Mouse (Mus musculus): ENCODE data around the gene Uck1.

Gene Uck1

GRCm38 (mm10) chr2:32258887-32259533, 949 bp downstream of the Uck1 start:
- in situ Hi-C loops (cut with MboI): no loop called here

DNA sequence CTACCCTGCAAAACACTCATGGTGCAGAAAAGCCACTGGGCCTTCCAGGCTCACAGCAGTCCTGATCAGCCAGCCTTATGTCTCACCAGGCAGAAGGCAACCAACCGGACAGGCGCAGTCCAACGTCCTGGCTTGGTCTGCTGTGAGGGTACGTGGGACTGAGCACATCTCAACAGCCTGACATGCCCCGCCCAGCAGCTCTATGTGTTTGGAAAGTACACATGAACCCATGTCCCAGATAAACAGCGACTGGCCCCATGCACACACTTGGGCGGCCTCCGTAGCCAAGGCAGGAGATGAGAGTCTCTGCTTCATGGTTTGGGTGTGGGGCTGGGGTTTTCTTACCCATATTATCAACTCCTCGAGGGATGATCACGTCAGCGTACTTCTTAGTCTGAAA, 3.7 kb downstream of the Uck1 start:
- in situ Hi-C loops (cut with MboI): no loop called here

DNA sequence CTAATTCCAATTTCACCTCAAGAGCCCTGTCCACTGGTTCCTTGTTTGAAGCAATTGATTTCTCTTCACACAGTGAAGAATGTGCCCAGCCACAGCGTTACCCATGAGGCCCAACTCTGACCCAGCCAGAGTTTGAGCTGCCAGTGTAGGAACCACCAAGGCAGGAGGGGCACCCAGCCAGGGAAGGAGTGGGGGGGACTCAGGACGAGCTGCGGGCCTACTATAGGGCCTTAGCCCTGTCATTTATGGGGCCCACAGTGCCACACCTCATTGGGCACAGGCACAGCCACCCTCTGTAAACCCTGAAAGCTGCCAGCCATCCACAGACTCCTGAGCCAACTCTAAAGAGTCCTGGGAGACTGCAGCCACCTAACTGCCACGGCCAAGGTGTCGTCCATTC, 5.4 kb downstream of the Uck1 start:
- in situ Hi-C loops (cut with MboI): no loop called here

DNA sequence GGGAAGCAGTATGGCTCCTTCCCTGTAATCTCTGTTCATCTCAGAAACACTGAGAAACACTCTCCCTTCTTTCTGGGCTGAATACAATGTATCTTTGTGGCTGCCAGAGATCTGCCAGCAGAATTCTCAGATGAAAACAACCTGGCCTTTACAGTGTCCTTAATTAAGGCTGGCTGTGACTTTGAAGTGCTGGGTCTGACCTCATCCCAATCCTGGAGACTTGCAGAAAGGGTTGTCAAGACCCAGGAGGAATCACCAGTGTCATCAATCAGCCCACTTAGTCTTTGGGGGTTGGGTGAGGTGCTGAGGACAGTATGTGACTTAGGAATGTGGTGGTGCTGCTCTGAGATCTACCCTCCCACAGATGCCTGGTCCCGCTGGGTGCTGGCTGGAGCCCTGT, 6.6 kb downstream of the Uck1 start:
- in situ Hi-C loops (cut with MboI): no loop called here

GRCm38 (mm10) chr2:32252658-32253057, 7.3 kb downstream of the Uck1 start:
- in situ Hi-C loops (cut with MboI): no loop called here

DNA sequence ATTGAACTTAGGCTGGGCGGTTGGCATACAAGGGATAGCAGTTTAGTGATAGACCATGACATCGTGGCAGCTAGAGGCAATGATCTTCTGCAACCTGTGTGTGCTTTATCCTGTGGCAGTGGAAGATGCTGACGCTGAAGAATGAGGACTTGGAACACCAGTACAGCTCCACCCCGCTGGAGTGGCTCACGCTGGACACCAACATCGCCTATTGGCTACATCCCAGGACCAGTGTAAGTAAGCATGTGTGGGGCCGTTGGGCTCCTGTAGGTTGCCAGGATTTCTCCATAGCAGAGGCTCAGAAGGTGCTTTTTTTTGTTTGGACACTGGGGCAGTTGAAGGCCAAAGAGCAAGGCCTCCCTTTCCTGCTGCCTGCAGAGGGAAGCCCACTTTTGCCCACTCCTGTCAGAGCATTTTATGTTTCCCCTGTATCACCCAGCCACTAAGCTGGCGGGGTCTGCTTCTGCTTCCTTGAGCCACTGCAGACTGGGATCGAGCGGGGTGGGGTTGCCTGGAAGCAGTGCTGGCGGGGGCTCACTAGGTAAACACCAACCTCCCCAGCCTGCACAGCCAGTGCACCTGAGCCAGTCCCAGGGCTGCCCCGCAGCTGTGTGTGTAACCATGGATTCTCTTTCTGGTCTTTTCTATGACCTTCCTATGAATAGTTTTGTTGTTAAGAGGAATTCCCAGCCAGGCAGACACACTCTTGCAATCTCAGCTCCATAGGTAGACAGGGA, 8.0 kb downstream of the Uck1 start:
- in situ Hi-C loops (cut with MboI): no loop called here

DNA sequence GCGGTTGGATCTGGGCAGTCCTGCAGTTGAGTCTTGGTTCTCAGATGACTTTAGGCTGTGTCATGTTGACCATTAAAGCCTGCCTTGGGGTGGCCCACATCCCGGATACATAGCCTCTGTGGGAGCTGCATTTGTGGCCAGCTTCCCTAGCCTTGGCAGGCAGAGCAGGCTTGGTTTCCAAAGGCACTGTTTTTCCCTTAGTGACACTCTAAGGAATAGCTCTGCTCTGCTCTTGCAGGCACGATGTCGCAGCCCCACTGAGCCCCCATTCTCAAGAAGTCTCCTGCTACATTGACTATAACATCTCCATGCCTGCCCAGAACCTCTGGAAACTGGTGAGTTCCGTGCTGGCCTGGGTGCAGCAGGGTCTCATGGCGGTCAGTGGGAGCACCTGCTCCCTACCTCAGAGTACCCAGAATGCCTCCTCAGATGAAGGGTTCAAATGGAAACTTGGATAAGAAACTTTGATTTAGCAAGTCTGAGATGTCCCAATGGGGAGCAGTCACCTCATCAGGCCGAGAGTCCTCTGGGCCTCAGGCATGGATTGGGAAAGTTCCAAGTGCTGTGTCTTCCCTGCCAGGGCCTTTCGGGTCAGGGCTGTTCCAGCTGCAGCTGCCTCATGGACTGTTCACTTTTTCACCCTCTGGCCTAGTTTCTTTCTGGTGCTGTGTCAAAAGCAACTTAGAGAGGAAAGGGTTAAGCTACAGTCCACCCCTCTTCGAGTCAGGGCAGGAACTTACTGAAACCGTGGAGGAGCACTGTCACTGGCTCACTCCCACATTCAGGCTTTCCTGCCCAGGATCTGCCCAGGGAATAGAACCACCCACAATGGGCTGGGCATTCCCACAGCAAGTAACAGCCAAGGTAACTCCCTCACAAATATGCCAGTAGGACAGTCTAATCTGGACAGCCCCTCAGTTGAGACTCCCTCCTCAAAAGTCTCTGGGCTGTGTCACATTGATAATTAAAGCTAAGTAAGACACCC, 11.3 kb downstream of the Uck1 start:
- in situ Hi-C loops (cut with MboI): no loop called here

DNA sequence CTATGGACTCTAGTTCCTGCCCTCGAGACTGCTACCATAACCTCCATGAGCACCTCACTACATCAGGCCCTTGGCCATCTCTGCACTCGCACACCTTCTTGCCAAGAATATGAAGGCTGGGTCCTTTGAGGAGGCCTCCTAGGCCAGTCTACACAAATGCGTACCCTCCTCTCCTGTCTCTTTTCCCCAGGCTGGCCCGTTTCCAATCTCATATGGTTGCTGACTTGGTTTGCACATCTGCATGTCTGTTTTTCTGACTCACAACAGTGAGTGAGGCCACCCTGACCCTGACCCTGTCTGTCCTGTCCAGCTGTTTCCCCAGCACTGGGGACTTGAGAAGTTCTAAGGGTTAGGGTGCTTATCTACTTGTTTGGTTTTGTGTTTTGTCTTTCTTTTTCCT, 13.2 kb downstream of the Uck1 start:
- in situ Hi-C loops (cut with MboI): no loop called here

DNA sequence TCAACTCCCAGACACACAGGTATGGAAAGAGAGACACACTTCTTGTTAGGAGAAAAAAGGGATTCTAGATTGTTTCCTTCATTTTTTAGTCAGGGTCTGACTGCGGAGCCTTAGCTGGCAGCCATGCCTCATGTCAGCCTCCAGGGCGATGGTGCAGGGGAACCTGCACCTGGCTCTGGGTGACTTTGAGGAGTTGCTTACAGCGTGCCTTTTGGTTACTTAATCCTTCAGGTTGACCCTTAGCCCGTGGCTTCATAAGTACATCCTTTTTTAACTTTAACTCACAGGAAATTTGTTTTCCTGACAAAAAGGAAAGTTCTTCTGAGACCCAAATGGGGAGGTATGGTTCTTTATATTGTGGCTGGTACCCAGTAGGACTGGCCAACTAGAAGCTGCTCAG, 17.0 kb downstream of the Uck1 start:
- in situ Hi-C loops (cut with MboI): no loop called here

DNA sequence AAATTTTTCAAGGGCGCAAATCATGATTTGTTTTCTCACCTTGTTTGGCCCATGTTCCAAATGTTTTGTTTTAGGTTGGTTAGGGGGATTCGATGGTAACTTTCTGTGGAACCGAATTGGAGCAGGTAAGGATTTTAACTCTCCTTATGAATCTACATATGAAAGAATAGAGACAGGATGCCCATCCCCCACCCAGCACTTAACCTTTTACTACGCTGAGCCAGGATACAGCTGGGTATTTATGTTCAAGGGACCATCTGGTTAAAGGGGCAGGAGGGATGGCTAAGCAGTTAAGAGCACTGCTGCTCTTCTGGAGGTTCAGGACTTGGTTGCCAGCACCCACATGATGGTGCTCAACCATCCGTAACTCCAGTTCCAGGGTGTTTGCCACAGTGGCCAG, 19.4 kb downstream of the Uck1 start:
- in situ Hi-C loops (cut with MboI): no loop called here

DNA sequence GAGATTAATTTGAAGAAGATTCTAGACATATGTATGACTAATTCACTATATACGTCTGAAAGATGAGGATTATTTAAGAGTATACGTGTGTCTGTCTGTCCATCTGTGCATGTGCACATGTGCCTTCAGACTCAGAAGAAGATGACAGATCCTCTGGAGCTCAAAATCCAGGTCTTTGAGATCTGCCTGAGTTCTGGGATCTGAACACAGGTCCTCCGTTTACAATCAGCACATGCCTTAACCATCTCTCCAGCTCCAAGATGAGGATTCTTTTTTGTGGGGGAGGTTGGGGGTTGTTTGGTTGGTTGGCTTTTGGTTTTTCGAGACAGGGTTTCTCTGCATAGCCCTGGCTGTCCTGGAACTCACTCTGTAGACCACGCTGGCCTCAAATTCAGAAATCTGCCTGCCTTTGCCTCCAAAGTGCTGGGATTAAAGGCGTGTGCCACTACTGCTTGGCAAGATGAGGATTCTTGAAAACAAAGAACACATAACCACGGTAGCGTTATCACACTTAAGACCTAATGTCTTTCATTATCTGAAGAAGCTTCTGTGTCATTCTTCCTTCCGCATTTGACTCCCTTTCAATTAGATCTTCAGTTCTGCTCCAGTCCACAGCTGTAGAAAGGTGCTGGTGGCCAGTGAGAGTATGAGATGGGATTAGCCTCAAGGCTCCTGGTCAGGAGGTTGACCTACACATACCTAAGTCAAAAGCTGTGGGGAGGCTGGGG, 21.1 kb downstream of the Uck1 start:
- in situ Hi-C loops (cut with MboI): no loop called here

DNA sequence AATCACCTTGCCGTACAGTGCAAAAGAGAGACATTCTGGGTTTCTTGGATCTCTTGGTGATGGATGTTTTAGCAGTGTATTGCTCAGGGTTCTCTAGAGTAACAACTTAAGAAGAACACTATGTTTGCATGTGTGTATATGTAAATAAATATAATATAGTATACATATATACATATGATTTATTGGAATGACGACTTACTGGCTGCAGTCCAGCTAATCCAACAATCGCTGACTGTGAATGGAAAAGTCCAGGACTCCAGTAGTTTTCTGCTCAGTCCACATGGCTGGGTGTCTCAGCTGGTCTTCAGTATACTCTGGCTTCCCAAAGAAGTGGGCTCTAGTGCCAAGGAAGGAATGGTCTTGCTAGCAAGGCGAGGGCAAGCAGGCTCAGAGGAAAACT, 22.4 kb downstream of the Uck1 start:
- in situ Hi-C loops (cut with MboI): no loop called here

DNA sequence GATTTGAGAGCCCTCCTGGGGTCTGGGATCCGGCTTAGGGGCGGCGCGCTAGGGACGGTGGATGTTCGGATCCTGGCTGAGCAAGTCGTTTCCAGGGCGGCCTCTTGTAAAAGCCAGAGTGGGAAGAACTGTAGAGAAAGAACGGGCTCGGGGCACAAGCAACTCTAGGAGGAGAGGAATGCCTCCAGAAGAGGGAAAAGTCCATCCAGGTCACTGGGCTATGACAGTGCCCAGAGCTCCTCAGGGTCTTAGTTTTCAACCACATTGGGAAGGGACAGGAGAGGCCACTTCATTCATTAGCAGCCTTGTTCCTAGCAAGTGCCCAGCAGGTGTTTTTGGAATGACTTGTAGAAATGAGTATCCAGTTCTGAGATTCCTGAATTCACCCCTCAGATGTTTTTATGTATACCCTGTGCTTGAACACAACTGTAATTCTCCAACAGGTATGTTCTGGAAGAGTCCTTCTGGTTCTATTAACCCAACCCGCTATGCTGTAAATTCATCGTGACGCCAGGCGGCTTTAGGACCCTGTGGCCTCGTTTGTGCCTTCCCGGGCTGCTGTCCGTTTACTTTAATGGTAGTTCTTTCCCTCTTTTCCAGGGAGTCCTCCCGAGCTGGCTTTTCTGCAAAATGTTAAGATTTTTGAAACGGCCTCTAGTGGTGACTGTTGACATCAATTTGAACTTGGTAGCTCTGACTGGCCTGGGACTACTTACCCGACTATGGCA, 23.0 kb downstream of the Uck1 start:
- in situ Hi-C loops (cut with MboI): no loop called here

DNA sequence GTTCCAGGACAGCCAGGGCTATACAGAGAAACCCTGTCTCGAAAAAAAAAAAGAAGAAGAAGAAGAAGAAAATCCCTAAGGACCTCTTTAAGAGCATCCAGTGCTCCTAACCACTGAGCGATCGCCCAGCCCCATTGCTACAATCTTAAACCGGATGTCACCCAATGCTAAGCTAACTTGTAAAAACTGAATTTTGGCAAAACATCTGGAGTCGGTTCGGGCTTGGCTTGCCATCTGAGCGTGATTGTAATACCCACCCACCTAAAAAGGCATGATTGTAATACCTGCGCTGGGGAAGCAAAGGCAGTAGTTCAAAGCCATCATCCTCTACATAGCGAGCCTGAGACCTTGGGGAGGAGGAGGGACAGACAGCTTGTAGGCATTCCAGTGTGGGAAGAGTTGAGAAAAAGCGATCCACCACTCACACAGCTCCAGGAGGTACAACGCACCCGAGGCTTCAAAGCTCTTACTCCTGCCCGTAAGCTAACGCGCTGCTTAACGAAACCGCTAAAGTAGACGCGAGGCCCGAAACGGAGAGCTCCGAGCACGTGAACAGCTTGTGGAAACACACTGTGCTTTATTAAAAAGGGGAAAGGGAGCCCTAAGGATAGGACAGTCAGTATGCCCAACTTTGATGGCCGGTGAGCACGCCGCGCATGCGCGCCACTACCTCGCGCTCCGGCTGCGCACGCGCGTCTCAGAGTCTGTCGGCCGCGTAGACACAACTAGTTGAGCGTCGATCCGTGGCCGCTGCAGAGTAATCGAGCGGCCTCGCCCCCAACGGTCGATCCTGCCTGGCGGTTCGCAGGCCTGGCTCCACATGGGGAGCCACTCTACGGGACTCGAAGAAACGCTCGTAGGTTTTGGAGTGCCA, 23.8 kb downstream of the Uck1 start, which contains the start of gene Pomt1:
Pomt1 (plus strand) TSS at position 705 of the 874 bp plus-strand sequence.
- in situ Hi-C loops (cut with MboI): no loop called here

- in situ Hi-C loops (cut with MboI): no loop called here
Measured at GRCm38 (mm10) chr2:32235433-32235832, 24.5 kb downstream of the Uck1 start.

- in situ Hi-C loops (cut with MboI): no loop called here
Measured at GRCm38 (mm10) chr2:32222057-32222456, 37.9 kb downstream of the Uck1 start.

DNA sequence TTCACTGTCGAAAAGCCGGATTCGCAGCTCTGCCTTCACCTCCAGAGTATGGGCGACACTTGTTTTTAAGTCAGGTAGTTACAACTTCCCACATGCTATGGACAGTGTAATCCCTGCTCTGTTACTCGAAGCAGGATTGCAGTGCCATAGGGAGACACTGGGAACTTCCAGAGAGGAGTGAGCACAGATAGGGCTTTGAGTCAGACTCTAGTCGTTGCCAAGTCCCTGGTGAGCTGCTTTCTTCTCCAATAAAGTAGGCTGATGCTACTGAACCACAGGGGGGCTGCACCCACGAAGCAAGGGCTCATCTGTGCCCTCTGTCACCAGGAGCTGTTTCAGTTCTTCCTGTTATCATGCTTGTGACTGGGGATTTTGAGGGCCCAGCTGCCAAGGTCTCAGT, 38.4 kb downstream of the Uck1 start:
- in situ Hi-C loops (cut with MboI): no loop called here

DNA sequence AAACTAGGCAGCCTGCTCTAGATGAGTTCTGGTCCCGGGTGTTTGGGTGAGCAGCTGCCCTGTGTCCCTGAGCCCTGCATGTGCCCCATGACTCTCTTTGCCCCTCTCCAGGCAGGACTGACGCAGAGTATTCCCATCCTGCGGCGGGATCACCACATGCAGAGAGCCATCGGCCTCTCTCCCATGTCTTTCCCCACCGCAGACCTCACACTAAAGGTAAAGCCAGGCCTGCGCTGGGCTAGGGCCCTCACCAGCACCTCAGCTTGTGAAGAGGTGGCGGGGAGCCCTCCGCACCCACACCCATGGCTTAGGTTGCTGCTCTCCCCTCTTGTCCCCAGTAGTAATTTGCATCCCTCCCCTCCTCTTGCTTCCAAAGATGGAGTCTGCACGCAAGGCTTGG, 39.0 kb downstream of the Uck1 start:
- in situ Hi-C loops (cut with MboI): no loop called here

- in situ Hi-C loops (cut with MboI): no loop called here
Measured at GRCm38 (mm10) chr2:32220021-32220420, 39.9 kb downstream of the Uck1 start.

DNA sequence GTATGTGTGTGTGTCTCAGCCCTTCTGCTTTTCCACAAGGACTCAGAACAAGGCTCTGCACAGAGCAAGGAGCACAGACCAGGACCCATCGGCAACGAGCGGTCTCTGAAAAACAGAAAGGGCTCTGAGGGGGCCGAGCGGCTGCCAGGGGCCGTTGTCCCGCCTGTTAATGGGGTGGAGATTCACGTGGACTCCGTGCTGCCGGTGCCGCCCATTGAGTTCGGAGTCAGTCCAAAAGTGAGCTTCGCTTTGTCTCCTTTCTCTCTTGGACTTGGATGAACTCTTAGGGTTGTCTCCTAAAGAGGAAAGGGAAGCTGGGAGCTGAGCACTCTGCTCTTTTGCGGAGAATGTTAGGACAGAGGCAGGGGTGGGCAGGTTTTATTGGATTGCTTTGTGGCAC, 40.5 kb downstream of the Uck1 start:
- in situ Hi-C loops (cut with MboI): no loop called here

Measured in mature B cell (primary cell).